Mouse (Mus musculus): ENCODE results near the gene Ifi35. TPM values are rescaled to one million over a fixed set of nuclear protein-coding genes. Genes with fewer than 3 reads are reported as not detected.

Gene Ifi35
- total RNA-seq, 1 experiment = 9.1 TPM

GRCm38 (mm10) chr11:101484814-101485213 lies 36.6 kb downstream of the Ifi35 start:
- Histone ChIP-seq H3K4me1 (ENCODE audit: control insufficient read depth in 2 of 2, insufficient read depth in 2 of 2, low read length in 2 of 2, poor library complexity in 1 of 2) (peaks cover 4 to 9% of the 10 kb centered on the region in 2 experiments; a peak in 2 of 4 replicates), H3K9me3 (ENCODE audit: control insufficient read depth, insufficient read depth, low read depth, low read length) (no peaks in the 10 kb centered on the region), H3K9ac (ENCODE audit: insufficient read depth, low read depth, low read length, poor library complexity, severe bottlenecking) (no peak overlapping the region), H3K4me3 (ENCODE audit: insufficient read depth in 1 of 2, low read depth in 1 of 2, low read length in 2 of 2, poor library complexity in 1 of 2, severe bottlenecking in 1 of 2) (no peak overlapping the region), H3K27ac (ENCODE audit: insufficient read depth, low read depth, low read length, poor library complexity, severe bottlenecking) (no peak overlapping the region), H3K36me3 (ENCODE audit: control insufficient read depth, insufficient read depth, low read length, poor library complexity, severe bottlenecking) (peaks cover 20% of the 10 kb centered on the region)
- DNase-seq (ENCODE audit: low read depth, low spot score) = no peak
- TF ChIP-seq ZC3H11A (IDR thresholded peaks at IDR 0.05; ENCODE audit: borderline replicate concordance, low read depth, low read length) (no peak), CHD2 (IDR thresholded peaks at IDR 0.05; ENCODE audit: low read depth, low read length) (no peak), MAFK (IDR thresholded peaks at IDR 0.05; ENCODE audit: insufficient read depth, low read depth, low read length) (no peak), ZNF384 (IDR thresholded peaks at IDR 0.05; ENCODE audit: low read depth, low read length) (no peak), HCFC1 (IDR thresholded peaks at IDR 0.05; ENCODE audit: borderline replicate concordance, insufficient read depth, low read length) (no peak)
- in situ Hi-C loops (cut with MboI; ENCODE audit: low sequenced_read_pairs in 2 of 2, unreplicated experiment in 2 of 2) = no loop called here

GRCm38 (mm10) chr11:101485509-101486028 lies 37.4 kb downstream of the Ifi35 start:
- Histone ChIP-seq H3K4me3 (ENCODE audit: insufficient read depth in 1 of 2, low read depth in 1 of 2, low read length in 2 of 2, poor library complexity in 1 of 2, severe bottlenecking in 1 of 2) (no peak overlapping the region), H3K9me3 (ENCODE audit: control insufficient read depth, insufficient read depth, low read depth, low read length) (no peaks in the 10 kb centered on the region), H3K9ac (ENCODE audit: insufficient read depth, low read depth, low read length, poor library complexity, severe bottlenecking) (no peak overlapping the region), H3K27ac (ENCODE audit: insufficient read depth, low read depth, low read length, poor library complexity, severe bottlenecking) (no peak overlapping the region), H3K36me3 (ENCODE audit: control insufficient read depth, insufficient read depth, low read length, poor library complexity, severe bottlenecking) (peaks cover 20% of the 10 kb centered on the region), H3K4me1 (ENCODE audit: control insufficient read depth in 2 of 2, insufficient read depth in 2 of 2, low read length in 2 of 2, poor library complexity in 1 of 2) (peaks cover 1 to 6% of the 10 kb centered on the region in 2 experiments; a peak in 1 of 4 replicates)
- no peak for DNase-seq (ENCODE audit: low read depth, low spot score)
- TF ChIP-seq CHD2 (IDR thresholded peaks at IDR 0.05; ENCODE audit: low read depth, low read length) (no peak), ZC3H11A (IDR thresholded peaks at IDR 0.05; ENCODE audit: borderline replicate concordance, low read depth, low read length) (no peak), MAFK (IDR thresholded peaks at IDR 0.05; ENCODE audit: insufficient read depth, low read depth, low read length) (no peak), HCFC1 (IDR thresholded peaks at IDR 0.05; ENCODE audit: borderline replicate concordance, insufficient read depth, low read length) (no peak), ZNF384 (IDR thresholded peaks at IDR 0.05; ENCODE audit: low read depth, low read length) (no peak)
- in situ Hi-C loops (cut with MboI; ENCODE audit: low sequenced_read_pairs in 2 of 2, unreplicated experiment in 2 of 2) = no loop called here

- Histone ChIP-seq H3K36me3 (ENCODE audit: control insufficient read depth, insufficient read depth, low read length, poor library complexity, severe bottlenecking) (peaks cover 21% of the 10 kb centered on the region), H3K4me3 (ENCODE audit: insufficient read depth in 1 of 2, low read depth in 1 of 2, low read length in 2 of 2, poor library complexity in 1 of 2, severe bottlenecking in 1 of 2) (no peak overlapping the region), H3K4me1 (ENCODE audit: control insufficient read depth in 2 of 2, insufficient read depth in 2 of 2, low read length in 2 of 2, poor library complexity in 1 of 2) (0 out of 4 replicates have a peak, but pooled peaks cover 1 to 4% of the 10 kb centered on the region in 2 experiments), H3K9me3 (ENCODE audit: control insufficient read depth, insufficient read depth, low read depth, low read length) (no peaks in the 10 kb centered on the region), H3K9ac (ENCODE audit: insufficient read depth, low read depth, low read length, poor library complexity, severe bottlenecking) (no peak overlapping the region), H3K27ac (ENCODE audit: insufficient read depth, low read depth, low read length, poor library complexity, severe bottlenecking) (no peak overlapping the region)
- in situ Hi-C loops (cut with MboI; ENCODE audit: low sequenced_read_pairs in 2 of 2, unreplicated experiment in 2 of 2) = no loop called here
- no peak for DNase-seq (ENCODE audit: low read depth, low spot score)
- TF ChIP-seq ZC3H11A (IDR thresholded peaks at IDR 0.05; ENCODE audit: borderline replicate concordance, low read depth, low read length) (no peak), HCFC1 (IDR thresholded peaks at IDR 0.05; ENCODE audit: borderline replicate concordance, insufficient read depth, low read length) (no peak), ZNF384 (IDR thresholded peaks at IDR 0.05; ENCODE audit: low read depth, low read length) (no peak), CHD2 (IDR thresholded peaks at IDR 0.05; ENCODE audit: low read depth, low read length) (no peak), MAFK (IDR thresholded peaks at IDR 0.05; ENCODE audit: insufficient read depth, low read depth, low read length) (no peak)
These were observed 37.9 kb downstream of the Ifi35 start for GRCm38 (mm10) chr11:101486126-101486525.

GRCm38 (mm10) chr11:101506269-101506780 lies 58.1 kb downstream of the Ifi35 start:
- Histone ChIP-seq H3K9ac (ENCODE audit: insufficient read depth, low read depth, low read length, poor library complexity, severe bottlenecking) (no peak overlapping the region), H3K36me3 (ENCODE audit: control insufficient read depth, insufficient read depth, low read length, poor library complexity, severe bottlenecking) (peaks cover 39% of the 10 kb centered on the region), H3K4me3 (ENCODE audit: insufficient read depth in 1 of 2, low read depth in 1 of 2, low read length in 2 of 2, poor library complexity in 1 of 2, severe bottlenecking in 1 of 2) (no peak overlapping the region), H3K27ac (ENCODE audit: insufficient read depth, low read depth, low read length, poor library complexity, severe bottlenecking) (no peak overlapping the region), H3K9me3 (ENCODE audit: control insufficient read depth, insufficient read depth, low read depth, low read length) (no peaks in the 10 kb centered on the region), H3K4me1 (ENCODE audit: control insufficient read depth in 2 of 2, insufficient read depth in 2 of 2, low read length in 2 of 2, poor library complexity in 1 of 2) (0 out of 4 replicates have a peak, but pooled peaks cover 0 to 2% of the 10 kb centered on the region in 2 experiments)
- no peak for TF ChIP-seq ZNF384 (IDR thresholded peaks at IDR 0.05; ENCODE audit: low read depth, low read length)
- TF ChIP-seq ZC3H11A (IDR thresholded peaks at IDR 0.05; ENCODE audit: borderline replicate concordance, low read depth, low read length) = no peak
- no peak for TF ChIP-seq MAFK (IDR thresholded peaks at IDR 0.05; ENCODE audit: insufficient read depth, low read depth, low read length)
- TF ChIP-seq HCFC1 (IDR thresholded peaks at IDR 0.05; ENCODE audit: borderline replicate concordance, insufficient read depth, low read length) = no peak
- no peak for TF ChIP-seq CHD2 (IDR thresholded peaks at IDR 0.05; ENCODE audit: low read depth, low read length)
- DNase-seq (ENCODE audit: low read depth, low spot score) = no peak
- in situ Hi-C loops (cut with MboI; ENCODE audit: low sequenced_read_pairs in 2 of 2, unreplicated experiment in 2 of 2) = no loop called here

All from ES-E14 (cell line).